Mouse (Mus musculus) monocyte, adult 5-6 weeks (primary cell): Measurements from ENCODE around the gene LTO1. TPM values are rescaled to one million over a fixed set of nuclear protein-coding genes. Genes with fewer than 3 reads are reported as not detected.
"Not testable (repeated sequence)": the region's sequence is repeated elsewhere in the genome, so short reads cannot be mapped to it uniquely, and the experiment has no call there.

Source experiments
- ATAC-seq: fragments of 153-309, 156-312 bp; replicated peaks from 2 replicates; pipeline ENCODE4 v1.8.0; 2017; ENCODE audit warnings: mild to moderate bottlenecking; ENCODE audit not compliant: low TSS enrichment, insufficient number of reproducible peaks, severe bottlenecking, poor library complexity, low FRiP score
- total RNA-seq: library from RNA; stranded (forward); fragments of 200-1000, 200-491, 200-594 nt; gene quantifications from 3 replicates; pipeline ENCODE4 v1.2.3, GENCODE M21; 2017

Gene LTO1
- total RNA-seq: 31.6 to 57.8 TPM (median 50.1 TPM) in 3 replicates

- peak; percentile 82 for ATAC-seq
Observed at GRCm38 (mm10) chr7:144914948-144915750, at the start of gene LTO1. TSS of gene LTO1 (plus strand) at chr7:144915100.

DNA sequence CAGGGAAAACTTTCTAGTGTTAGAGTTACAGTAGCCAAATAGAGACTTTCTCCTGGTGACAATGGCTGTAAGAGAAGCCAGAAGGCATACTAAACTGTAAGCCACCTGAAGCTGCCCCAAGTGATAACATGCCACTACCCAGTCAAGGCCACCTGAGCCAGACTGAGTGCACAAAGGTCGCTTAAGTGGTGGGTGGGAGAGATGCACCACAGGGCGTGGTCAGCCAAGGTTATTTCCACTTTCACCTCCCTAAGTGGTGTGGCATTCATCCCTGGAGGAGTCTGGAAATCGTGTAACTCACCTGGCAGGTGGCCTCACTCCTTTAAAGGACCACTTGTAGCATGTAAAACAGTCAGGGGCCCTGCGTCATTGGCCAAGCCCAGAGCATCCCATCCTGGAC is 47.7 kb upstream of the LTO1 start:
- no peak for ATAC-seq

DNA sequence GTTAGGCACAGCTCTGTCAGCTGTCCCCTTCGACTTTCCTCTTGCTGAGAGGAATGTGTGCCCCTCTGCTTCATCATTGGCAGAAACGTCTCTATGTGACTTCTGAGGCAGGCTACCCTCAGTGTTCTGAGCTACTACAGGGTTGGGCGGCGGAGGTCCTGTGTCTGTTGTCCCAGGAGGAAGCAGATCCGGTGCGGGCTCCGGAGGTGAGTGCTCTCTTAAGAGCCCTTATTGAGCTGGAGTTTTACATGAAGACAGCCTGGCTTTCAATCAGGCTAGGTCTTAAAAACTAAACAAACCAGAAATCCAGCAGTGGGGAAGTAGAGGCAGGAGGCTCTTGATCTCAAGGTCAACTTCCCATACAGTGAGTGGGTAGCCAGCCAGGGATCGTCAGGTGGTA is 47.3 kb upstream of the LTO1 start:
- no peak for ATAC-seq

DNA sequence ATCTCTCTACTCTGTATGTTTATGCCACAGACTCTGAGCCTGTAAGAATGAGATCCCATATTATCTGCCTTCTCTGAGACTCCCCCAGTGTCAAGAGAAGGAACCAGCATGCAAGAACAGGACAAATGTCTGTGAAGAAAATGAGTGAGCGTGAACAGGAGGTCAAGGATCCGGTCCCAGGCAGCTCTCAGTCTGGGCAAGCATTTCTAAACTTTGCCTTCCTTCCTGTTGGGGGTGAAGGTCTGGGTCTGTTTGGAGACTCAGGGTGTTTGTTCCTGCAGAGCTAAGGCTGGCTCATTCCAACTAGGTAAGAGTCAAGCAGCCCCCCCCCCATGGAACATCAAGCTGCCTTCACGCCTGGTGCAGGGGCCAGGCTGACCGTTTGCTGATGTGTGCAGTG is 42.5 kb upstream of the LTO1 start:
- ATAC-seq: no peak

GRCm38 (mm10) chr7:144873160-144873559 is 41.7 kb upstream of the LTO1 start:
- no peak for ATAC-seq

GRCm38 (mm10) chr7:144874226-144874625 is 40.7 kb upstream of the LTO1 start:
- no peak for ATAC-seq

GRCm38 (mm10) chr7:144878401-144878800 is 36.5 kb upstream of the LTO1 start:
- no peak for ATAC-seq

DNA sequence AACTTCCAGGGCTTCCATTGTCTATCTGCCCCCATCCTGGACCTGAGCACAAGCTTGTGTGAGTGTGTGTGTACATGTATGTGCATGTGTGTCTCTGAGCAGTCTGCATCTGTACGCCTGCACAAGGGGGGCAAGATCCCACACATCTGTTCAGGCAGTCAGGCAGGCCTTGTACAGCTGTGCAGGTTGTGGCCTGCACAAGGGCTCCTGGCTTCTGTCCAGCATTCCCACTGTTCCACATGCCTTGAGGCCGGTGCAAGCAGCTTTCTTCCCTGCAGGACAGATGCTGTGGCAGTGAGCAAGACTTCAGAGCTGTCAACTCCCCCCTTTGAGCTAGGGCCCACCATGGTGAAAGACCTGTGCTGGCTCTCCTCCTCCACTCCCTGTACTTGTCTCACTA is 31.8 kb upstream of the LTO1 start:
- no peak for ATAC-seq

GRCm38 (mm10) chr7:144887672-144888071 is 27.2 kb upstream of the LTO1 start:
- ATAC-seq: no peak

- ATAC-seq: no peak
Observed at GRCm38 (mm10) chr7:144888564-144889299, 26.2 kb upstream of the LTO1 start.

GRCm38 (mm10) chr7:144890661-144891060 is 24.2 kb upstream of the LTO1 start:
- not testable (repeated sequence) for ATAC-seq

DNA sequence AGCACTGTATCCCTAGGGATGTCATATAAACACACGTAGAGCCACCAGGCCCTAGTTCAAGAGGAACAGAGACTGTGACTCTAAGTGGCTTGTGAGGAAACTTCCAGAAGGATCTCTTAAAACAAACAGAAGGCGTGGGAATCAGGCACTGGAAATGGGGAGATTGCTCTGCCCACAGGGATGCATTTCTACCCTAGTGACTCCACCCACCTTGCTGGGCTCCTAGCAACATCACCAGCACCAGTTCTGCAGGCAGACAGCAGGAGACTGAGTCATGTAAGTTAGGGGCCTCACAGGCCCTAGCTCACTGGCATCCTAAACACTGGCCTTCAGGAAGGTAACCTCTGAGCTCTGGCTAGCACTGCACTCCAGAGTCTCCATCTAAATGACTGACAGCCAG is 23.0 kb upstream of the LTO1 start:
- ATAC-seq: no peak

DNA sequence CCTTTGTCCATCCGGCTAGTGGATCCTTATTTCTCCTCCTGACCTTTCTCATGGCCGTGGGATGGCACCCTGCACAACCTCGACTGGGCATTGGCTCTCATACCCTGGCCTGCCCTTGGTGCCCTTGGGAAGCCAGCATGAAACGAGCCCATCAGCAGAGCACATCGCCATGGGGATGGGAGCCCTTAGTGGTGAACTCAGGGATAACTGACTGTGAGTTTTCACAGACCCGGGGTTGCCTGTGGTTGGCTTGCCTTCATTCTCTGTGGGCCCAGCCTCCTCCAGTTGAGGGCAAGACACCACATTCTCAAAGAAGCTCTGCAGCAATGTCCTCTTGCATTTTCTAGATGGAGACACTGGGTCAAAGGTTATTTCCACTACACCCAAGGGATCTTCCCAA is 22.6 kb upstream of the LTO1 start:
- no peak for ATAC-seq

- no peak for ATAC-seq
Observed at GRCm38 (mm10) chr7:144894191-144894590, 20.7 kb upstream of the LTO1 start.

GRCm38 (mm10) chr7:144894706-144895105 is 20.2 kb upstream of the LTO1 start:
- ATAC-seq: no peak

- peak; percentile 55; the same call in 1 of the 2 replicates for ATAC-seq
Observed at GRCm38 (mm10) chr7:144895305-144896111, 19.4 kb upstream of the LTO1 start.

DNA sequence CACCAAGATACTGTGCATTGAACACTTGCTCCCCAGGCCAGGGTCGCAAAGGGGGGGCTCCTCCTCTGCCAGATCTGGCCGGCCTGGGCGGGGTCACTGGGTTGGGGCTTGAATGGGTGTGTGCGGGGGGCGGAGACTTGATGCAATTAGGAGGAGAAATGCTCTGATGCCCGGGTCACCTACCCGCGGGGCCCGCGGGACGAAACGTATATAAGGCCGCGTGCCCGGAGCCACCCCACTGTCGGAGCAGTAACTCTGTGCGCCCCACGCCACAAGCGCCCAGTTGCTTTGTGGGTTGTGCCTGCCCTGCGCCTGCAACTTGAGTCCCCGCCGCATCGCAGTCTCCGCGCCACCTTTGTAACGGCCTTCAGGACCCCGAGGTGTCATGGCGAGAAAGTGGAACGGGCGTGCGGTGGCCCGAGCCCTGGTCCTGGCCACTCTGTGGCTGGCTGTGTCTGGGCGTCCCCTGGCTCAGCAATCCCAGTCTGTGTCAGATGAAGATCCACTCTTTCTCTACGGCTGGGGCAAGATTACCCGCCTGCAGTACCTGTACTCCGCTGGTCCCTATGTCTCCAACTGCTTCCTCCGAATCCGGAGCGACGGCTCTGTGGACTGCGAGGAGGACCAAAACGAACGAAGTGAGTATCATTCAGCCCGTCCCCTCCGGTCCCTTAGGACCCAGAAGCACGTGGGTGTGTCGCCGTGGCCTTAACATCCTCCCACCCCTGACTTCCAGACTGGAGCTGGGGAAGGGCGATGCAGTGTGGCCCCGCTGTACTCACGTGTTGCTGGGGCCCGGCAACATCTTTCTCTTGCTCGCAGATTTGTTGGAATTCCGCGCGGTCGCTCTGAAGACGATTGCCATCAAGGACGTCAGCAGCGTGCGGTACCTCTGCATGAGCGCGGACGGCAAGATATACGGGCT is 18.3 kb upstream of the LTO1 start, which contains the start of gene Fgf15:
Gene Fgf15 (plus strand): TSS at position 238 of the 925 bp plus-strand sequence.
- ATAC-seq: no peak

GRCm38 (mm10) chr7:144898506-144898905 is 16.4 kb upstream of the LTO1 start:
- ATAC-seq: no peak
